Mouse (Mus musculus): ENCODE data around the gene Cox11.

The Cox11 gene

DNA sequence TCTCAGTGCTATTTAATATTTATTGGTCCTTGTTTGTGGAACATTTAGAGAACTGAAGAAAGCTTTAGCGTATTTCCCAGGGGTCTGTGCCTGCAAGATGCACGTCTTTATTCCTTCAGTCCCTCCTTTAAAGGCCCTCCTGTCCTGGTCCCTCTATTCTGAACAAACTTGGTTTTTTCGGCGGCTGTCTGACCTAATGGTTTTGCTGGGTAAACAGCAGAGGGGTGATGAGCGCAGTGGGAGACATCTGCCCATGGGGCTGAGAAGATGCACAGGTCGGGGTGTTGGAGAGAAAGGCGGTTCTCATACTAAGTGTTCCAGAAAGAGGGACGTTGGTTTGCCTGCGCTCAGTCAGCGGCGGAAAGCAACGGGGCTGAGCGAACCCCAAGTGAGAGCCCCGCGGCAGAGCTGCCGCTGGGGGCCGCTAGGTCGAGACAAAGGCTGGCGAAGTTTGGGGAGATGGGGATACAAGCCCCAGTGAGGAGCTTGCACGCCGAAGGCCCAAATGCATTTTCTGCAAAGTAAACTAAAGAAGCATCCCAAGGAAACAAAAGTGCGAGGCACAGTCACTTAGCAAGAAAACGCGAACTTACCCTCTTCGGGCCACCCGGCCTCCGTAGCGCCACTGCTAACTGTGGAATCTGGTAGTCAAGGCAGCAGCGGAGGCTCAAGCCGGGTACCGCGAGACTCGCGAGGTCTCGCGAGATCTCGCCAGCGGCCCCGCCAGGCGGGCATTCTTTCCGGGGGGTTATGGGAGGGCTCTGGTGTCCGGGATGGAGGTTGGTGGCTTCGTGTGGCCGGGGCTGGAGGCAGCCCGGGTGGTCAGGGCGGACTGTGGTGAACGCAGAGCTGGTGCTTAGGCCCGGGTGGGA is at the start of gene Cox11, which contains the start of gene Stxbp4:
Gene Cox11 (plus strand): TSS at position 734 of the 872 bp plus-strand sequence.
Gene Stxbp4 (minus strand): TSS at position 645 of the 872 bp plus-strand sequence.
- DNase-seq (ENCODE audit: low spot score in 2 of 2) = peak; percentile 97

DNA sequence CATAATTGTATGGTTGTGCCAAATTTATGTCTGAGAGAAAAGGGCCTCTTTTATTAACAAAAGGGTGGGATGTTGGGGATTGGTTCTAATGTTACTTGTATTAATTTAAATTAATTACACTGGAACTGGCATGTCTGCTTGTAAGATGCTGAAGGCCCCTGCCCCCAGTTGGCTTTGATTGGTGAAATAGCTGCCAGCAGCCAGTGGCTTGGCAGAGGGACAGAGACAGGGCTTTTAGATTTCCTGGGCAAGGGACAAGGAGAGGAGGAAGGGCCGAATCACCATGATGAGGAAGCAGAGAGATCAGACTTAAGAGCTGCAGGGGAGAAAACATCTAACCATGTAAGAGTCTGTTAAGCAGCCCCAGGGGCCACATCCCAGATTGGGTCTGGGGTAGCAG is 47.0 kb upstream of the Cox11 start:
- DNase-seq (ENCODE audit: low spot score in 2 of 2) = peak; percentile 40 to 61

GRCm38 (mm10) chr11:90595826-90596225 is 42.1 kb upstream of the Cox11 start:
- no peak for DNase-seq (ENCODE audit: low spot score in 2 of 2)

DNA sequence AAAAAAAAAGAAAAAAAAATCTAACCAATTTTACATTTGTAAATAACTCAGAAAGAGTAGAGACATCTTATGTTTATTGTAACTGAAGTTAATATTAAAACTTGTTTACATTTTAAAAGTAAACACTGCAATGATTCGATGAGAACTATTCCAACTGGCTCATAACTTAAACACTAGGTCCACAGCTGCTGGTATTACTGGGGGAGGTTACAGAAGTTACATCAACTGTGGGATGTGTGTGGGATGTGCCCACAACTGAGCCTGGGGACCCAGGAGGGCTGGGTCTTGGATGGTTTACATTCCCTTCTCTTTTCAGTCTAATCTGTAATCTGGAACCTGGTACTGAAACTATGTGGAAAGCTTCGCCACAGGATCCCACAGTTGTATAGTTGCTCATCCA is 34.9 kb upstream of the Cox11 start:
- DNase-seq (ENCODE audit: low spot score in 2 of 2) = no peak

- no peak for DNase-seq (ENCODE audit: low spot score in 2 of 2)
These were observed 25.9 kb upstream of the Cox11 start for GRCm38 (mm10) chr11:90612118-90612517.

GRCm38 (mm10) chr11:90614743-90615142 is 23.2 kb upstream of the Cox11 start:
- no peak for DNase-seq (ENCODE audit: low spot score in 2 of 2)

- no peak for DNase-seq (ENCODE audit: low spot score in 2 of 2)
These were observed 21.5 kb upstream of the Cox11 start for GRCm38 (mm10) chr11:90616431-90616830.

DNA sequence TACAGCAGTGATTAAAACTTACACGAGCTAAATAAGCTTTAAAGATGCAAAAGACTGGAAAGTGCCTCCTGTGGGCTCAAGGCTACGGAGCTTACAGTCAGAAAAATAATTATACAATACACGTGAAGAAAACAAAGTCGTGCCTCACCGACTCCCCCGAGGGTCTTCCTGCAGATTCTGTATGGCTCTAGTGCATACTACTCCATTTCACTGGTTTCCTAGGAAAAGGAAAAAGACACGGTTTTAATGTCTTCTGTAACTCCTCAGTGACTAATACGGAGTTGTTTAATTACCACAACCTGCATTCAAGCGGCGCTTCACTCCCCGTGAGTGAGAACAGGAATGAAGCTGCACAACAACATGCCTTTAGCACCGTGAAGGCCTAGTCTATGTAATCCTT is 15.9 kb upstream of the Cox11 start:
- DNase-seq (ENCODE audit: low spot score in 2 of 2) = no peak

GRCm38 (mm10) chr11:90622500-90622899 is 15.5 kb upstream of the Cox11 start:
- no peak for DNase-seq (ENCODE audit: low spot score in 2 of 2)

- DNase-seq (ENCODE audit: low spot score in 2 of 2) = peak in 1 of 2 experiments; percentile 66
These were observed 14.5 kb upstream of the Cox11 start for GRCm38 (mm10) chr11:90623477-90623876.

DNA sequence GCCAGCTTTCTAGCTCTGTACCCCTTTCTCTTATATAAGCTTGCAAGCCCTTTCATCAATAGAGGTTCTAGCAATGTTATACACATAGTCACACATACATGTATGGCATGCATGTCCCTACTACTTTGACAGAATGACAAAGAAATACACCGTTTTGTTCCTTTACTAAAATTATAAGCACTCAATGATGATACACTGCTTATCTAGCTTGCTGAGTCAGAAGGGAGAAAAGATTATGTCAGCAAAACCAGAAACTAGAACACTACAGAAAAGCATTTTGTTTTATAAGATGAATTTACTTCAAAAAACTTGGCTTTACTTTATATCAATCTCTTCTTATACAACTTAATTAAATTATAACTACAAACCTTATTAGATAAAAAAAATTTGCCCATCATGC is 12.8 kb upstream of the Cox11 start:
- DNase-seq (ENCODE audit: low spot score in 2 of 2) = no peak

- DNase-seq (ENCODE audit: low spot score in 2 of 2) = no peak
These were observed 10.2 kb upstream of the Cox11 start for GRCm38 (mm10) chr11:90627751-90628150.

DNA sequence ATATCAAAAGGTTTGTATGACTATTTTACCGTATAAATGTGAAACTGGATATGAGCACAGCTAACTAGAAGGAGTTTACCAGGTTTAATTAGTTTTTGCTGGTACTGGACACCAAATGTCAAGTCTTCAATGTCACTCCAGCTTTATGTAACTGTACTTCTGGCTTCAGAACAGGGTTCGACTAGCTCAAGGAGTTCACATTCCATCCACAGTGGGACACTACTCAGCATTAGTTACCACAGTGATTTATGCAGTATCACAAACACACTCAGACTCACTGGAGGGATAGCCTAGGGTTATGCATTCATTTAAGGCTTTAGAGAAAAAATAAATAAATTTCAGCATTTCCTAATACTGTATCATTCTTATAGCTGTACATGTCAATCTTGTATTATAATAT is 5.5 kb upstream of the Cox11 start:
- DNase-seq (ENCODE audit: low spot score in 2 of 2) = no peak

DNA sequence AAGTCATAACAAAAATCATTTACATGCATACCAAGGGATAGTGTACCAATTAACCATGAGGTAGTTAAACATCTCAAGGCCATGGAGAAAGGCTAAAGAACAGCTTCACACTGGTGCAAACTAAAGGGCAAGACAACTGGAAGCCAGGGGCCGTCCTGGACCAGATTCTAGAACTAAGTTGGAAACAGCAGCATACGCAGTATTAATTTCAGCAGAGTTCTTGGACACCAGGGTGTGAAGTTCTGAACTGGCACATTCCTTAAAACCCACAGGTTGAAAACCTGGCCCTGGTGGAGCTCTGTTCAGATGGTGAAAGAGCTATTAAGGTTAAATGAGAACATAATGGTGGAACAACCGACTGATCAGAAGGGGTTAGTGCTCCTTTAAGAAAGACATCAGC is 3.3 kb upstream of the Cox11 start:
- DNase-seq (ENCODE audit: low spot score in 2 of 2) = no peak

- peak; percentile 54 to 56 for DNase-seq (ENCODE audit: low spot score in 2 of 2)
These were observed 398 bp downstream of the Cox11 start for GRCm38 (mm10) chr11:90638312-90638830.

- DNase-seq (ENCODE audit: low spot score in 2 of 2) = peak; percentile 47 to 48
These were observed 11.8 kb downstream of the Cox11 start for GRCm38 (mm10) chr11:90649777-90650176.

GRCm38 (mm10) chr11:90650231-90650885 is 12.4 kb downstream of the Cox11 start:
- no peak for DNase-seq (ENCODE audit: low spot score in 2 of 2)

DNA sequence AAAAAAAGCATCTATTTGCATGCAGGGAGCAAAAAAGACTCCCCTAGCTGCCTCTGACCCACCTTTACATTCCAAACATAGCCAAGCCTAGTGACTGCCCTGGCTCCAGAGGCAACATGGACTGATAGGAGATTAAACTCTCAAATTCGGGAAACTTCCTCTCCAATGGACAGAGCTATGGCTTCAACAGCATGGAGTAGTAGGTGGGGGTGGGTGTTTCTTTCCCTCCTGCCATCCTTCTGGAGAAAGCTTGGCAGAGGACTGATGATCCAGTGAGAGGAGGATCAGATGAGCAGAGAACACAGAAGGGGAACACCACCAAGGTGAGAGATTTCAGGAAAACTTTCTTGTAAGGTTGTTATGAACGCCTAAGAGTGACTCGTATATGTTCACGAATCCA is 14.6 kb downstream of the Cox11 start:
- no peak for DNase-seq (ENCODE audit: low spot score in 2 of 2)

DNA sequence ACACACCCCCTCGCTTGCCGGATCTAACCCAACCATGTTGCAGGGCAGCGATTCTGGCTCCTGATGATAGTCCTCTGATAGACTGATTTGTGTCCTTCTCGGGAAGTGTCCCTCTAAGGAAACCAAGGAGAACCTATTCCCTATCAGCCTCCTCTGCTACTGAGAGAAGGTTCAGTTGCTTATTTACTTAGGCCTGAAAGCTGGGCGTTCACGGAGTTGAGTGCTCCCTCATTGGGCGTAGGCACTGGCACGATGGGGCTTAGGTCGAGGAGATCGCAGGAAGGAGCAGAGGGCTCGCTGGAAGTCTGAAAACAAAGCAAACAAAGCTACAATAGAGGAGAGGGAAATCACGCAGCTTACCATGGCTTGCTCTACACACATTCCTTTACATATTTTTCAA is 19.6 kb downstream of the Cox11 start:
- DNase-seq (ENCODE audit: low spot score in 2 of 2) = no peak

DNA sequence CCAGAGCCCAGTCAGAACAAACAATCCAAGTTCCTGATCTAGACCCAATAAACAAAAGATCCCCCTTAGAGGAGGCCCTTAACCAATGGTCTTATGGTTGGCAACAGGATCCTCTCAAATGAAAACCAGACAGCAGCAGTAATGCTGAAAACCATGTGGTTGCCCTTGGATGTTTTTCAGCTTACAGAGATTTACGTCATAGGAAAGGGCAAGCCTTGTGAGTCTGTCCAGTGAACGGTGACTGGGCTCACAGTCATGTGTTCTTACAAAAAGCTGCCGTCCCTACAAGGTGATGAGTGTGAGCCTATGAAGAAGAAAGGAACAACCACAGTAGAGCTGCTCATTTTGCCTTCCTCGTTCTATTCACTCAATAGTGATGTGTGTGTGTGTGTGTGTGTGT is 22.7 kb downstream of the Cox11 start:
- no peak for DNase-seq (ENCODE audit: low spot score in 2 of 2)

GRCm38 (mm10) chr11:90663052-90663451 is 25.1 kb downstream of the Cox11 start:
- DNase-seq (ENCODE audit: low spot score in 2 of 2) = no peak

- no peak for DNase-seq (ENCODE audit: low spot score in 2 of 2)
These were observed 25.8 kb downstream of the Cox11 start for GRCm38 (mm10) chr11:90663618-90664297.
